Mouse (Mus musculus) WW6 (cell line): Measurements from ENCODE around the gene Fsd2.
A peak's percentile ranks its signal among the peaks of the same experiment; 100 is the strongest.

Experiments
- DNase-seq: peaks from one replicate; pipeline ENCODE4 v3.0.0-alpha.2; 2013; ENCODE audit warnings: low read depth, low spot score

Fsd2 gene

DNA sequence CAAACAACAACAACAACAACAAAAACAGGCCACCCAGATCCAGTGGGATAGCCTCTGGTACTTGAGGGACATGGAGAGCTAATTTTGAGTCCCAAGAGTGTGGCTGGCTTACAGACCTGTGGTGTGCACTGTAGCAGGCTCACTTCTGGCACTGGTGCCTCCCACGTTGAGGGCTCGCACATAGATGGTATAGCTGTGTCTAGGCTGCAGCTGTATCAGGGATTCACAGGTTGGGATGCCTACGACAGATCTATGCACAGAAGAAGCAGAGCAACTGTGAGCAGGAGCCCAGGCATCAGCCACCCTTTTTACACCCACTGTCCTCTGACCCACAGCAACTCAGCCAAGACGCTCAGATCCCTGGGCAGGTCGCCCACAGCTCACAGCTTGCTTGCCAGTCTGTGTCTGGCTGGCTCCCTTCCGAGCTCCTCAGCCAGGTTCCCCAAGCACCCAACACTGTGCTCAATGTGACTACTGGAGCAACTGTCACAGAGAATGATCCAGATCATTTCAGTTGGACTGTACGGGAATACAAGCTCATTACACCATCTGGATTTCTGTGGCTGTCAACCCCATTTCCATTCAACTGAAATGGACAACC is 24.7 kb downstream of the Fsd2 start:
- DNase-seq = no peak

GRCm38 (mm10) chr7:81540999-81541398 is 25.7 kb downstream of the Fsd2 start:
- no peak for DNase-seq

DNA sequence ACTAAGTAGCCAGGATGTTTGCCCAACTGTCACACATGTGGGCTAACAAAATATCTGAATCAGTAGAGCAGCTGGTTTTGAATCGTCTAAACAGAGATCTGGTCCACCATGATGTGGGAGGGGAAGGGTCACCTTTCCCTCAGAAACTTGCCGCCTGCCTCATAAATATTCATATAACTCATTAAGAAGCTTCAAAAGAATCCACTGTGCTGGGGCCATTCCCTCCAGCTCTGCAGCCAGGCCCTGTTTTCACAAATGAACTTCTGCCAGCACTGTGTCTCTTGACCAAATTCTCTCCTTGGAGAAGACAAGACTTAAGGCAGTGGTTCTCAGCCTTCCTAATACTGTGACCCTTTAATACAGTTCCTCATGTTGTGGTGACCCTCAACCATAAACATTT is 27.2 kb downstream of the Fsd2 start:
- DNase-seq = no peak

- no peak for DNase-seq
These were observed 28.6 kb downstream of the Fsd2 start for GRCm38 (mm10) chr7:81538070-81538675.

DNA sequence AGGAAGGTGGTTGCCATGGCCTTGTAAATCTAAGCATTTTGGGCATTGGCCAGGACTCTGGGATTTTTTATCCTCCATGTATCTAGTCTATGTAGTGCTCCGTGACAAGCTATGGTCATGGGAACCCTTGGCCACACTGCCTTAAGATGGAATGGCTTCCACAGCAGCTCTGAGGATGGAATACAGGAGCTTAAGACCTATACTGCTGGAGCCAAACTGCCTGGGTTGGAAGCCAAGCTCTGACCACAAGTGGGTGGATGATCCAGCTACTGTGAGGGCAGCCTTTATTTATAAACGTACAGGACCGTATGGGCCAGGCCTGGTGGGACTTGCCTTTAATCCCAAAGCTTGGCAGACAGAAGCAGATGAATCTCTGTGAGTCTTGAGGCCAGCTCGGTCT is 30.3 kb downstream of the Fsd2 start:
- no peak for DNase-seq

DNA sequence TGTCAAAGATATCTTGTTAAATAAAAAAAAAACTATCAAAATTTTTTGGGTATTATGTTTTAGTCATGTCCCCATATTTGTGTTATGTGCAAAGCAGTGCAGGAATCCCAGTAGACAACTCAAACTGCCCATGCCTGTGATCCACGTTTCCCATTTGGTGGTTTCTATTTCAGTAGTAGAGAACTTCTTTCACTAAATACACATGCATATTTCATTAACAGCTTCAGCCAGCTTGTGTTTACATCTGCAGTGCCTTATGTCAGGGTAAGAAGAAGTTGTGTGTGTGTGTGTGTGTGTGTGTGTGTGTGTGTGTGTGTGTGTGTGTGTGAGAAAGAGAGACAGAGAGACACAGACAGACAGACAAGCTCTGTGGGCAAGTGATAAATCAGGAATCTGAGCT is 35.3 kb downstream of the Fsd2 start:
- no peak for DNase-seq

- no peak for DNase-seq
These were observed 37.8 kb downstream of the Fsd2 start for GRCm38 (mm10) chr7:81528918-81529317.

- DNase-seq = no peak
These were observed 43.1 kb downstream of the Fsd2 start for GRCm38 (mm10) chr7:81523663-81524017.

DNA sequence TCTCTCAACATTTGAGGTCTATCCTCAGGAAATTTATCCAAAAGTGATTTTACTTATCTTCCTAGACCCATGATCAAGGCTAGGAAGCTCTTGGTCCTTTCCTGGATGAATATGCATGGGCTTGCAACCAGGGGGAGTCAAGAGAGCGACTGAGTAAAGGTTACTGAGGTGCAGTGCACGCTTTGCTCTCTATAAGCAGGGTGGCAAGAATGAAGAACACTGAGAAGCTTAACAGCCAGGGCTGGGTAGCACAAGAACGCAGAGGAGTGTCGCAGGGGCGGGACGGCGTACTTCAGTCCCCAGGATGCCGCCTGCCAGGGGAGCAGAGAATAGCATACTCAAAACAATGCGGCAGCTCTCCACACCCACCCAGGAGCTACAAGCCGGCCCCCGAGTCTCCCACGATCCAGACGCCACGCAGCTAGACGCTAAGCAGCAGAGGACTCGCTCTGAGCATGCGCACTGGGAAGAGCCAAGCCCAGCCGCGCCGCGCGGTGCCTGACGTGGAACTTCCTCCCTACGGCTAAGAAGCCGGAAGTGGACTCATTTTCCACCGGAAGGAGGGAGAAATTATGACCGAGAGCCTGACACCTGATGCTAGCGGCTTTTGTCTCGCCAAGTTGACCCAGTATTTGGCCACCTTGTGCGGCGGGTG is 43.6 kb downstream of the Fsd2 start:
- DNase-seq = peak; percentile 92

GRCm38 (mm10) chr7:81516154-81517030 is 50.4 kb downstream of the Fsd2 start:
- DNase-seq = no peak

- DNase-seq = no peak
These were observed 51.7 kb downstream of the Fsd2 start for GRCm38 (mm10) chr7:81514906-81515590.

- no peak for DNase-seq
These were observed 65.7 kb downstream of the Fsd2 start for GRCm38 (mm10) chr7:81501050-81501449.

- no peak for DNase-seq
These were observed 68.6 kb downstream of the Fsd2 start, which contains the start of gene BC048679 for GRCm38 (mm10) chr7:81498181-81498580. Gene BC048679, minus strand, starts transcription at chr7:81498281.

DNA sequence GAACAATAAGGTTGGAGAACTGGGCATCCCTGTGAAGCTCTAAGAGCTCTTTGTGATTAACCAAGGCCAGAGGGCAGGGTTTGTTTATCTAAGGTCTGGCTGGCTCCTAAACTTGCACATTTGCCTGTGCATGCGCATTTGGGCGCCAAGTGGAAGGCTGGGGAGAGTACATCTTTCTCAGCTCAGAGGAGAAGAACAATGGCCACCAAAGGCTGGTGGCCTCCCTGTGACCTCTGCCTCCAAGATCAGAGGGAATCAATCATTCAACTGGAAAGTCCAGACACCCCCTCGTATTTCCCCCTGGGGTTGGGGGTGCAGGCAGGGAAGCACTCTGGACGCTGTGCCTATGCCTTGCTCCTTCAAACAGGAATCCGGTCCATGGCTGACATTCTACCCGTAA is 69.6 kb downstream of the Fsd2 start:
- no peak for DNase-seq

GRCm38 (mm10) chr7:81493331-81494021 is 73.3 kb downstream of the Fsd2 start, which contains the start of gene Ap3b2:
Gene Ap3b2, minus strand, starts transcription at chr7:81493925.
- DNase-seq = peak; percentile 64

- DNase-seq = no peak
These were observed 74.1 kb downstream of the Fsd2 start for GRCm38 (mm10) chr7:81492628-81493027.

- no peak for DNase-seq
These were observed 77.1 kb downstream of the Fsd2 start for GRCm38 (mm10) chr7:81489649-81490048.
